Mouse (Mus musculus): ENCODE measurements around the gene Bud13.

DNA sequence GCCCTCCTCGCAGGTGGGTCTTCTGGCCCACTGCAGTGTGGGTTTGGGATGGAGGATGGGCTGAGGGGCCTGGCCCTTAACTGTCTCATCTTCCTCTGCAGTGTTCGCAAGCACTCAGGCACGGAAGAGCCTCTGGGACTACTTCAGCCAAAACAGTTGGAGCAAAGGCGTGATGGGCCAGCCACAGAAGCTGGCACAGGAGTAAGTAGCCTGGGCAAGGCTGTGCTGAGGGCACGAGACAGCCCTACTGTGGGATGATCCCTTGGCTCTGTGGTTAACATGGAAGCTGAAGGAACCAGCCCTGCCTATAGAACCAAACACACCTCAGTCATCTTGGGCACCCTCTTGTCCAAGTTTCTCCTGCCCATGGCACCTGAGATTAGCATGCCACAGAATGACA, 13.7 kb upstream of the Bud13 start:
- TF ChIP-seq ZC3H11A (IDR thresholded peaks at IDR 0.05; ENCODE audit: borderline replicate concordance, low read depth, low read length) (no peak), MAFK (IDR thresholded peaks at IDR 0.05; ENCODE audit: insufficient read depth, low read depth, low read length) (no peak), HCFC1 (IDR thresholded peaks at IDR 0.05; ENCODE audit: borderline replicate concordance, insufficient read depth, low read length) (no peak)

Measured in ES-E14 (cell line).